Mouse (Mus musculus): ENCODE measurements at regions not wholly inside any gene's neighbourhood (a gene's known extent, or its start where the extent isn't known, plus 50 kb on each side); places are given as distances from the start of the nearest gene placed in this dataset.

GRCm38 (mm10) chr1:9434952-9435664 lies 1978.8 kb upstream of the A830018L16Rik start:
- DNase-seq, result no peak

DNA sequence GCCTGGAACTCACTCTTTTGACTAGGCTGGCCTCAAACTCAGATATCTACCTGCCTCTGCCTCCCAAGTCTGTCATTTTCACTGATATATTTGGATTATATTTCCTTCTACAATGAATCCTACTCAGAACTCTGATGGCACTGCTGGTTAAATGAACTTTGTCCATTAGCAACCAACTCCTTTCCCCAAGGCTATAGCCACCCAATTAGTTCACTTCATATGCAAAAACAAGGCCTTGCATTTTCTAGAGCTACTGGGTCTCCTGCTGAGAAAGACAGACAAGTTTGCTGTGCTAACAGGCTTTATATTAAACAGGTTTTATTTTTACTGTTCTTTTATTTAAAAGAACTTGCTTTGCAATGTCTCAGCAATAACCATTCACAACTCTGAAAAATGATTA lies 1971.0 kb upstream of the A830018L16Rik start:
- no peak for DNase-seq

- peak; percentile 5 to 19 for DNase-seq
Measured at GRCm38 (mm10) chr1:9469512-9469911, 1944.4 kb upstream of the A830018L16Rik start.

DNA sequence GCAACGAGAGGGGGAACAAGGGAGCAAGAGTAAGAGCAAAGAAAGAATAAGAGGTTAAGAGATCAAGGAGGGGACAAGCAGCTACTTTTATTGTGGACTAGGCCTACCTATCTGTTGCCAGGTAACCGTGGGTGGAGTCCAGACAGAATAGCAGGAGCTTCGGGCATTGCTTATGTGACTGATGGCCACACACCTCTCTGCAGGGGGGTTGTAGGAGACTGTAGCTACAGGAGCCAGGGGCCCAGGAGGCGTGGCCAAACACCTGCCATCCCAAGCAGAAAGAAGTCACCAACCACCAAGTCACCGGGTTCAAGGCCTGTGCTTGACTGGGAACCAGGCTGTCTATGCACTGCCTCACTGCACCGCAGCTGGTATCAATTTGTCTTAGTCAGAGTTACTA lies 1943.9 kb upstream of the A830018L16Rik start:
- no peak for DNase-seq

All from cerebellum, postnatal 10 days (tissue).